Mouse (Mus musculus) left cerebral cortex, postnatal 10 days (tissue): ENCODE measurements around the gene Fbp1. TPM values are rescaled to one million over a fixed set of nuclear protein-coding genes. Genes with fewer than 3 reads are reported as not detected.
"Not testable (repeated sequence)": the region's sequence is repeated elsewhere in the genome, so short reads cannot be mapped to it uniquely, and the experiment has no call there.

Experiments used
- DNase-seq, 2 experiments: peaks; one replicate each; pipeline ENCODE4 v3.0.0; 2021 to 2022; ENCODE audit warnings: low spot score in 2 of 2, mixed read lengths in 1 of 2; ENCODE audit errors: extremely low spot score in 1 of 2
- intact Hi-C: fragments of 180-260 bp; cut with DNase I; formaldehyde crosslinking; loops from one replicate; pipeline ENCODE4 v1.15.1; 2025
- total RNA-seq, 2 experiments: library from RNA; stranded (reverse); gene quantifications; 2 replicates each; pipeline ENCODE4 v1.2.3; 2021

The Fbp1 gene
- total RNA-seq: under 1 TPM in 1 of 2 experiments, not detected in 1; 0.39 TPM

GRCm38 (mm10) chr13:62887712-62888441 lies at the start of gene Fbp1:
Gene Fbp1 (minus strand): TSS chr13:62888282.
- intact Hi-C loops: no loop called here
- DNase-seq: no peak

DNA sequence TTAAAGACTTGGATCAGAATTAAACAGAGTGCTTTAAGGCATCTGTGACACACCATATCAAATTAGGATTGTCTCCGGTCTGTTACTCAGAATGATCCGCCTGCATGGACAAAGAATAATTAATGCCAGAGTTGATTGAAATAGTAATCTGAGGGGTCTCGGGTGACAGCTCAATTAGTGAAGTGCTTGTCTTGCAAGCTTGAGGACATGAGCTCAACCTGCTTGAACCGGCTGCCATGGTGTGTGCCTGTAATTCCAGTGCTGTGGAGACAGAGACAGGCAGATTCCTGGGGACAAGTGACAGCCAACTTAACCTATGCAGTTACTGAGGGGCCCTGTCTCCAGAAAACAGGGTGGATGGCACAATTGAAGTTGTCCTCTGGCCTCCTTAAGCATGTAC lies 44.4 kb upstream of the Fbp1 start:
- intact Hi-C loops: no loop called here
- DNase-seq: no peak

DNA sequence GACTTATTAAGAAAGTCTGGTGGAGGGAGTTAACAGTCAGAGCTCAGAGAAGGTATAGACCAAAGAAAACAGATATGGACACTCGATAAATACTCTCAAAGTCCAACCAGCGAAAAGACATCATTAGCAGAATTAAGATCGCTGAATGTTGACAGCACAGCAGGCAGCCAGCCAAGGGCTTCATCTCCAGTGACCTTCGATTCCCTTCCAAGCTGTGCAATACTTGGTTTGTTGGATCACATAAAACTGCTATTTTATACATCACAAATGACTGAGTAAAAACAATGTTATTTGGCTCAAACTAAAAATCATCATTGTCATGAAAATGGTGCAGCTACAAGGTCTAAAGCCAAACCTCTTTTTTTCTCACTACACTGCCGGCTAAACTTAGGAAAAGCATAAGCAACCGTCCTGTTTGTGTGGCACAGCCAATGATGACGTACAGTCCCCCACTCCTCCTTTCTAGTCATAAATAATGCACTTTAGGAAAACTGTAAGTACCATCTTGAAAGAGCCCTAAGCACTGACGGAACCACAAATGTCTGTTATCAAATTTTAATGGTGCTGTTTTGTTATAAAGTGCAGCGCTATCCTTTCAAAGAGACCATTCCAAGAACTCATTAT lies 41.8 kb upstream of the Fbp1 start:
- intact Hi-C loops: no loop called here

DNA sequence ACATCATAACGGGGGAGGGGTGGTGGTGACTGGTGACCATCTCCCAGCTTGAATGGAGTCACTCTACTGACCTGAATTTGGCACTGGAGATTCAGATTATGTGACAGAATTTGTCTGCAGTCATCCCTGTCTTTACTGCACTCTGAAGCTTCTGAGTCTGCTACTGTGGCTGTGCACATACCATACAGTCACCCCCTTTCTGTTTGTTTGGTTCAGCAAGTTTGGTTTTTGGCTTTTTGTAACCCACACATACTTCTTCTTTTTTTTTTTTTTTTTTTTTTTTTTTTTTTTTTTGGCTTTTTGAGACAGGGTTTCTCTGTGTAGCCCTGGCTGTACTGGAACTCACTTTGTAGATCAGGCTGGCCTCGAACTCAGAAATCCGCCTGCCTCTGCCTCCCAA lies 41.1 kb upstream of the Fbp1 start:
- intact Hi-C loops, DNase-seq: not testable (repeated sequence)

More for the DNA sequence above, 41.8 kb upstream of the Fbp1 start:
- DNase-seq: no peak

- intact Hi-C loops: no loop called here
- DNase-seq: no peak
Measured at GRCm38 (mm10) chr13:62927470-62927869, 39.4 kb upstream of the Fbp1 start.

DNA sequence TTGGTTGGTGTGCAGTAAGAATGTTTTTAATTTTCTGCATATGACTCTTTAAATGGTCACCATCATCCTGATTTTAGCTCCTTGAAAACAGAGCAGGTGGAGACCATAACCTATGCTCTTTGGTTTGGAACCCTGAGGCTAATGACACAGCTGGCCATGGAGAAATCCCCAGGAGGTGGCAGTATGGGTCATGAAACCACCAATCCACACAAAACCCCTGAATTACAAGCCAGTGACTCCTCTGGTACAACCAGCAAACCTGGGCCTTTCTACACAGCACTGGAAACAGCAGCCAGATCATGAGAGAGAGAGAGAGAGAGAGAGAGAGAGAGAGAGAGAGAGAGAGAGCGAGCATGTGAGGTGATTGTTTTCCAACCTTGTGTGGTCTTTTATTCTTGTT lies 38.4 kb upstream of the Fbp1 start:
- intact Hi-C loops: no loop called here
- DNase-seq: peak in 1 of 2 experiments; percentile 45

DNA sequence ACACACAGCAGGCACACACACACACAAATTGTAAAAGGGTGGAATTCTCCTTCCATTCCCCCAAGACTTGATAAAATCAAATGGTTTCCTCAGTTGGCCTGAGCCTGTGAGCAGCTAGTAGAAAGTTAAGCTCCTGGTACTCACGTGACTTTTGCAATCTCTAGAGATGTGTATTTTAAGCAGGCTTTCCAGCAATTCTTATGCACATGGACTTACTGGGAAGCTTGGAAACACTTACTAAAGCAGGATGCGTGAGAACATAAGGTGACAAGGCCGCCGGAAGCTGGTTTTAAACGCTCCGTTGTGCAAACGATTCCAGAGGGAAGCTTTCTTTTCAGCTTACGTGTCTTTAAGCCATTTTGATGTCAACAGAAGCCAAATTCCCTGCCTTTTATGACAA lies 35.1 kb upstream of the Fbp1 start:
- no peak for DNase-seq
- intact Hi-C loops: loop anchor here (2.0 kb wide), 1 partner anchor 410 kb away; no protein-coding TSS in a partner anchor

- DNase-seq: no peak
- intact Hi-C loops: loop anchor here (2.0 kb wide), 1 partner anchor 410 kb away; no protein-coding TSS in a partner anchor
Measured at GRCm38 (mm10) chr13:62922645-62923044, 34.6 kb upstream of the Fbp1 start.

DNA sequence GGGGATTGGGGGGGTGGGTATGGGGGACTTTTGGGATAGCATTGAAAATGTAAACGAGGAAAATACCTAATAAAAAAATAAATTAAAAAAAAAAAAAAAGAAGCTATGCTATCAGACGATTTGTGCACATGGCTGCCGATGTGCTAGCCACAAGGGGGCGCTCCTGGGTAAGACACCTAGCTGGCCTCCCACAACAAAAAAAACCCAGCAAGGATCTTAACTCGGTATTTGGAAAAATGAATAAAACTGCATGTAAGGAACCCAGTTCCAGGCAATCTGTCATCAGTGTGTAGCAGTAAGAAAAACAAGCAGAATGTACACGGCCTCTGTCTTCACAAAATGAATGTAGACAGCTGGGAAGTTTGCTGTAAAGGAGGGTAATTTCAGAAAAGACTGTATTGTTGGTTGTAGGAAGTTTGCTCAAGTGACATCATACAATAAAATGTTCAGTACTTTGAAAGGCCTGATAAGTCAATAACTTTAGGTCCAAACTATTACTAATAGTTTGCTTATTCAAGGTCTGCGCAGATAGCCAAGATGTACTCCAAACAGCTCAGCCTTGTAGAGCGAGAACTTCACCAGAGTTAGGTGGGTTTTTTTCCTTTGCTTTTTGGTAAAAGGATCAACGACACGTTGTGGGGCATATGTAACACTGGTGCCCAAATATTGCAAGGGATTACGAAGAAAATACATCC lies 31.7 kb upstream of the Fbp1 start:
- DNase-seq: peak; percentile 72 to 89
- intact Hi-C loops: no loop called here

GRCm38 (mm10) chr13:62917416-62918110 lies 29.5 kb upstream of the Fbp1 start:
- intact Hi-C loops: no loop called here
- DNase-seq: no peak

DNA sequence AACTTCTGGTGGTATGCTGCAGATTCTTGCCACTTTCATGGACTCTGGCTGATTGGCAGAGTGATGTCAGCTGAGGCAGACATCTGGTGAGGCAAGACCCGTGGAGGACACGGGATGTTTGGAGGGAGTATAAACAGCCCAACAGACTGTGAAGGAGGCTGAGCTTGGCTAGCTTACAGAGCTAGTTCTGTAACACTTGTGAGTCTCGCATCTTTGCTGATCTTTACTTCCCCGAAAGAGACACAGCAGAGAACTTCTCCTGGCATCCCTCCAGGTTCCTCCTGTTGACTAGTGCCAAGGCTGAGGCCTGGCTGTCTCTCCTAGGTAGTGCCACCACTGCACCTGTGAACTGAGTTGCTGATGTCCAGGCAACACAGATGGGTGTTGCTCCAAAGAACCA lies 28.6 kb upstream of the Fbp1 start:
- DNase-seq: peak in 1 of 2 experiments; percentile 51
- intact Hi-C loops: no loop called here

- no peak for DNase-seq
- intact Hi-C loops: no loop called here
Measured at GRCm38 (mm10) chr13:62911575-62911974, 23.5 kb upstream of the Fbp1 start.

DNA sequence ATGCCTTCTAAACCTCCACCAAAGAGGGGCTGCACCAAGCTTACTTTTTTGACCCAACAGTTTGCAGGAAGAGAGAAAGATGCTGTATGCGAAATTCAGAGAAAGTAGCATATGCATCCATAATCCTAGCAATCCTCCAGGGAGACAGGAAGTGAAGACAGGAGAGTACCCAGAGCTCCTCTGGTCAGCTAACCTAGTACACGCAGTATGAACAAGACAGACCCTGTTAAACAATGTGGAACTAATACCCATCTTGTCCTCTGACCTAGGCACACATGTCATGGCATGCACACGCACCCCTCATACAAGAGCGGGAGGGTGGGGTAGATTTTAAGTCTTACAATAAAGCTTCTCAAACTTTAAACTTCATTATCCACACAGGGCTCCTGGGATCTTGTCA lies 22.1 kb upstream of the Fbp1 start:
- intact Hi-C loops: no loop called here
- DNase-seq: no peak

- intact Hi-C loops: no loop called here
- DNase-seq: no peak
Measured at GRCm38 (mm10) chr13:62909776-62910175, 21.7 kb upstream of the Fbp1 start.

DNA sequence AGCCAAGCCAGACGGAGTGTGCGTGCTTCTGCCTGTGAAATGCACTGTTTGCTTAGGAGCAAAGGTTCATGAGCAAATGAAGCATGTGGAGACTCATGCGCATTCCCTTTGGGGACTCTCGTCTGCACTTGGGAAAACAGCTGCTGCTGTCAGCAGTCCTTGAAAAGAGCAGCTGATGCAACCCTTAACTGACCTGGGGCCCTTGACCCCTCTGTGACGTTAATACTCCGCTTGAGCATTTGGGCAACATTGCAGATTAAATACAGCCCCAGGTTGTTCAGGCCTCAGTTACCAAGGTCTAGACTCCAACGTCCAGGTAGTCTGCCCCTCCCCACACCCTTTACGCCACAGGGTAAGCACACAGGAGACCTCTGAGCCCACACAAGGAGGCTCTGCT lies 20.1 kb upstream of the Fbp1 start:
- intact Hi-C loops: no loop called here
- no peak for DNase-seq

DNA sequence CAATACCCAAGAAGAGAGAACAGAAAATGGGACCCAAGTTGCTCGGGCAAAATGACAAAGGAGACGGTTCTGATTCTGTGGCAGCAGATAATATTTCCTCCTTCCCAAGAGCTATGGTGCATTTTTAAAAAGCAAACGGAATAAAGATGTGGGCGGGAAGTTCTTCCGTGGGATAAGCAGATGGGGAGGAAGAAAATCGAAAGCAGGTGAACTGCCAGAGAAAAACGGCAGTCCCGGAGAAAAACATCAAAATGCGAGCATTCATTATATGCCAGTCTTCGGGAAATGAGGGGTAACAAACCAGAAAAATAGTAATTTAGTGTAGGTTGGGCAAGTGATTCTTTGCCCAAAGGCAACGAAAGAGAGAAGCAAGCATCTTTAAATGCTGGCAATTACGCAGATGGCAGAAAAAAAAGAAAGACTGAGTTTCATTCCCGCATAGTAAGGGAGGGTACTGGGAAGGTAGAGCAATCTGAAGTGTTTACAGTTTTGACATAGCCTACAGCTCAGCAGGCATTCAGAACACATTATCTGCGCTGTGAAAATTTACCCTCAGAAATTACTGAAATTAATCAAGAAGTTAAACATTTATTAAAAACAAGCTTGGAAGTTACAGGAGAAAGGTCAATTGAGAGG lies 19.6 kb upstream of the Fbp1 start:
- intact Hi-C loops: no loop called here
- DNase-seq: no peak

DNA sequence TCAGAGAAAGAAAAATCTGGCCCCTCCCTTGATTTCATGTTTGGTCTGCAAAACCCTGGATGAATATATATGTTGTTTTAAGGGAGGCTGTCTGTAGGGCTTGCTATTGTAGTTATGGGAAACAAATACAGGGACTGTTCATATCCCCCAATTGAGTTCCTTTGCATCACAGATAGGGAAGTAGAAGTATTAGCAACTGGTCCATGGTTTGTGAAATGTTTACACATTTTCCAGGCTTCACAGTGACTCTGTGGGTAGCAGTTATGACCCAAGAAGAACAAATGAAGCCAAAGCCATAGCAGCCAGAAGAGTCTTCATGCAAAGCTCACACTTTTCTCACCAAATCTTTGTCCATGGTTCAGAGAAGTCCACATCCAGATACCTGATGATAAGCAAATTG lies 13.1 kb upstream of the Fbp1 start:
- intact Hi-C loops: no loop called here
- no peak for DNase-seq

DNA sequence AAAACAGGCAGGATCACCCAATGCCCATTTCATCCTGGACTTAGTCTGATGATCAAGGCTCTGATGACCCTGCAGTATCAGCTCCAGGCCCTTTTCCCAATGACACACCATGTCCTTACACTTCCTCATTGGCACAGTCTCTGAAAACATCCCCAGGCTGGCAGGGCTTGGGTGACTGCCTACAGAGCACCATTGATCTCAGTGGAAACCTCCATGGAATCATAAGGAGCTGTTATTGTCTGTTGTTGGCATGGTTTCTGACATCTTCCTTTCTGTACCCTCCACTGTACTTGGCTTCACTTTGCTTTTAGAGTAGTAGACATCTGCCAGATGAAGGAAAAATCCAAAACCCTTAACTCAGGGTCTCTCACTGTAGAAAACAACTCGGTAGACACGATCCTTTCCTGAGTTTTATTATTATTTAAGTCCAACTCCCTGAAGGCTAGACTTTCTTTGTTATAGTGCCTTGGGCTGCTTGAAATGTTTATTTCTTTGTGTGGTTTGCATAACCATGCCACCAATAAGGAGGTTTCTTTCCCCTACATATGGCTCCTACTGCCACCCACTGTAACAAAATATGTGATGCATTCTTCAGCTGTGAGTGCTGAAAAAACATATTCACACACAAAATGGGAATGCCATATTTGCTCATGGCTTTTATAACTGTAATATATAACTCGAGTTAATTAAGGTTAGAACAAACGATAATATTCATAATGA lies 10.0 kb upstream of the Fbp1 start:
- peak in 1 of 2 experiments; percentile 67 for DNase-seq
- intact Hi-C loops: no loop called here
